21 mouse cellular contexts compared by ENCODE assay signal in genomic region chr14:48998795-48999194, GRCm38 (mm10).
A peak's percentile ranks its signal among the peaks of the same experiment; 100 is the strongest.
DNase-seq lines count a peak whose midpoint lies in the region.
"Had no signal": no experiment of that assay in that cellular context is flagged by ENCODE, and none has a peak within 500 bp of the region (broad histone marks: within the 10 kb centered on the region; RNA-seq: fewer than 3 reads in every experiment).

No protein-coding gene starts in this region.

- DNase-seq in 3134 (ENCODE audit: extremely low read depth, insufficient read length, low spot score) (peak; percentile 20), 416B (ENCODE audit: low read depth) (peak; percentile 24), ES-CJ7 (ENCODE audit: low read depth, low spot score) (peak; percentile 99), R1 (ENCODE audit: low read depth, low spot score) (peak; percentile 99)
- no peak for DNase-seq in thymus, postnatal 25 days
- DNase-seq in frontal cortex, postnatal 10 days (ENCODE audit: low spot score in 2 of 2): no peak
- DNase-seq in urinary bladder, postnatal 25 days (ENCODE audit: low spot score): no peak
- DNase-seq in urinary bladder, postnatal 4 days (ENCODE audit: low spot score in 2 of 2): no peak
- DNase-seq: adrenal gland, postnatal 10 days; adrenal gland, postnatal 36 days; B cell, adult 2 months; cerebellum, adult 2 months; cerebellum, adult 9-11 months; cerebellum, postnatal 25 days; gastrocnemius, adult 2 months; gastrocnemius, postnatal 14 days; heart, adult 18-20 months; heart, postnatal 14 days; heart, postnatal 4 days; kidney, adult 11 months; kidney, adult 8-10 months had no signal

Comparison
In these comparisons a context has a peak if more than half of its experiments do, and no peak if none do; other contexts are left out.
1. DNase-seq: peak in 3134 (single experiment), 416B (single experiment), ES-CJ7 (single experiment) and R1 (single experiment); none in thymus, postnatal 25 days (single experiment), frontal cortex, postnatal 10 days (0 of 2), urinary bladder, postnatal 25 days (single experiment) and urinary bladder, postnatal 4 days (0 of 2).